Mouse (Mus musculus) lung, embryonic 14.5 days (tissue): ENCODE data around the gene Trim44. TPM values are rescaled to one million over a fixed set of nuclear protein-coding genes. Genes with fewer than 3 reads are reported as not detected.

Experiments used
- ATAC-seq: fragments of 200-750 bp; cut with Nextera tagmentation; 2 replicates; pipeline ENCODE4 v1.8.0; 2017; ENCODE audit warnings: mild to moderate bottlenecking, moderate TSS enrichment, moderate library complexity; ENCODE audit not compliant: insufficient read depth
- DNase-seq: peaks from one replicate; pipeline ENCODE4 v3.0.0-alpha.2; 2015
- H3K27ac ChIP-seq: fragments of 300-500 bp; sonication (generic); 2 replicates; pipeline ENCODE4 v1.5.1; 2014; ENCODE audit warnings: low read depth, mild to moderate bottlenecking, moderate library complexity
- H3K27me3 ChIP-seq: fragments of 300-500 bp; sonication (generic); 2 replicates; pipeline ENCODE4 v1.6.1; 2014; ENCODE audit warnings: low read length, control low read depth; ENCODE audit not compliant: insufficient read depth
- H3K36me3 ChIP-seq: fragments of 300-500 bp; sonication (generic); 2 replicates; pipeline ENCODE4 v1.6.1; 2014; ENCODE audit warnings: control low read depth; ENCODE audit not compliant: insufficient read depth
- H3K4me1 ChIP-seq: fragments of 300-500 bp; sonication (generic); 2 replicates; pipeline ENCODE4 v1.6.1; 2014; ENCODE audit warnings: antibody characterized with exemption, control low read depth; ENCODE audit not compliant: insufficient read depth
- H3K4me2 ChIP-seq: fragments of 300-500 bp; sonication (generic); 2 replicates; pipeline ENCODE4 v1.6.1; 2014; ENCODE audit warnings: mild to moderate bottlenecking
- H3K4me3 ChIP-seq: fragments of 300-500 bp; sonication (generic); 2 replicates; pipeline ENCODE4 v1.5.1; 2014; ENCODE audit warnings: low read depth, low read length
- H3K9ac ChIP-seq: fragments of 300-500 bp; sonication (generic); 2 replicates; pipeline ENCODE4 v1.6.1; 2014
- H3K9me3 ChIP-seq: fragments of 300-500 bp; sonication (generic); 2 replicates; pipeline ENCODE4 v1.6.1; 2016; ENCODE audit warnings: low read depth, low read length, control low read depth
- CTCF ChIP-seq: IDR thresholded peaks from 2 replicates; pipeline ENCODE4 v1.5.1; 2016; ENCODE audit warnings: antibody characterized with exemption, low read depth
- WGBS: fragments of 180-500 bp; shearing (Covaris S2); extraction: QIAGEN DNeasy Blood & Tissue Kit; methylation state at CpG from one replicate; pipeline ENCODE4 v1.1.7; 2014; 5-methylcytosine and 5-hydroxymethylcytosine counted together
- polyA plus RNA-seq: library from polyadenylated mRNA; unstranded; fragments of >200 nt; fragmentation: Nextera tagmentation; extraction: Ambion mirVana; gene quantifications from 2 replicates; pipeline ENCODE4 v1.2.1, GENCODE M21; 2014

The Trim44 gene
- polyA plus RNA-seq, 1 experiment from 2014 or later: 39.3 TPM

DNA sequence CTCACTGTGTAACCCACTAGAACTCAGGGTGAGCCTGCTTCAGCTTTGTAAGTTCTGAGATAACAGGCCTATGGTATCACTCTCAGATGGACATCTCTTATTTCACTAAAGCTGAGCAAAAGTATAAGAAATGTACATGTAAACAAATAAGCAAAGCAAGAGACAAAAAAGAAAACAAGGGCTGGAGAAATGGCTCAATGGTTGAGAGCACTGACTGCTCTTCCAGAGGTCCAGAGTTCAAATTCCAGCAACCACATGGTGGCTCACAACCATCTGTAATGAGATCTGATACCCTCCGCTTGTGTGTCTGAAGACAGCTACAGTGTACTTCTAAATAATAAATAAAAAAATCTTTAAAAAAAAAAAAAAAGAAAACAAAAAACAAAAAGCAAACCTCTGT lies 29.2 kb downstream of the Trim44 start:
- no peak overlapping the region for H3K27ac ChIP-seq
- H3K4me1 ChIP-seq: no peaks in the 10 kb centered on the region
- H3K36me3 ChIP-seq: peaks cover 9% of the 10 kb centered on the region; the same call in 1 of the 2 replicates
- H3K9me3 ChIP-seq: no peaks in the 10 kb centered on the region
- ATAC-seq (no peak), DNase-seq (no peak)
- no peak overlapping the region for H3K4me3 ChIP-seq
- no peak overlapping the region for H3K9ac ChIP-seq
- no peaks in the 10 kb centered on the region for H3K27me3 ChIP-seq
- no peak overlapping the region for H3K4me2 ChIP-seq
- no peak for TF ChIP-seq CTCF
- 84% methylated on average over 1 of the region's 1 CpGs for WGBS

DNA sequence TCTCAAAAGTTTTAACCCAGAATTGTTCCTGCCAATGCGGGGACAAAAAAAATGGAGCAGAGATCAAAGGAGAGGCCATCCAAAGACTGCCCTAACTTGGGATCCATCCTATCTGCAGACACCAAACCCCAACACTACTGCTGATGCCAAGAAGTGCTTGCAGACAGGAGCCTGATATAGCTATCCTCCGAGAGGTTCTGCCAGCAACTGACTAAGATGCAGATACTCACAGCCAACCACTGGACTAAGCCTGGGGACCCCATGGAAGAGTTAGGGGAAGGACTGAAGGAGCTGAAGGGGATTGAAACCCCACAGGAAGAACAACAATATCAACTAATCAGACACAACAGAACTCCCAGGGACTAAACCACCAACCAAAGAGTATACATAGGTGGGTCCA lies 30.3 kb downstream of the Trim44 start:
- Histone ChIP-seq H3K27ac (no peak overlapping the region), H3K4me3 (no peak overlapping the region), H3K27me3 (no peaks in the 10 kb centered on the region), H3K4me2 (no peak overlapping the region), H3K36me3 (peaks cover 9% of the 10 kb centered on the region; the same call in 1 of the 2 replicates), H3K9ac (no peak overlapping the region), H3K9me3 (no peaks in the 10 kb centered on the region), H3K4me1 (no peaks in the 10 kb centered on the region)
- DNase-seq (no peak), ATAC-seq (no peak)
- no peak for TF ChIP-seq CTCF
- WGBS: 93% methylated on average over 2 of the region's 2 CpGs

- DNase-seq (no peak), ATAC-seq (no peak)
- no peaks in the 10 kb centered on the region for H3K27me3 ChIP-seq
- H3K4me2 ChIP-seq: no peak overlapping the region
- no peak for TF ChIP-seq CTCF
- WGBS: 46% methylated on average over 3 of the region's 3 CpGs
- no peaks in the 10 kb centered on the region for H3K36me3 ChIP-seq
- no peak overlapping the region for H3K4me3 ChIP-seq
- H3K27ac ChIP-seq: no peak overlapping the region
- H3K9me3 ChIP-seq: no peaks in the 10 kb centered on the region
- H3K9ac ChIP-seq: no peak overlapping the region
- H3K4me1 ChIP-seq: no peaks in the 10 kb centered on the region
Observed at GRCm38 (mm10) chr2:102373406-102374105, 34.1 kb downstream of the Trim44 start.

GRCm38 (mm10) chr2:102372690-102373089 lies 34.9 kb downstream of the Trim44 start:
- Histone ChIP-seq H3K4me3 (no peak overlapping the region), H3K4me1 (no peaks in the 10 kb centered on the region), H3K36me3 (no peaks in the 10 kb centered on the region), H3K27ac (no peak overlapping the region), H3K4me2 (no peak overlapping the region), H3K9ac (no peak overlapping the region), H3K9me3 (no peaks in the 10 kb centered on the region), H3K27me3 (no peaks in the 10 kb centered on the region)
- ATAC-seq (no peak), DNase-seq (no peak)
- no peak for TF ChIP-seq CTCF

DNA sequence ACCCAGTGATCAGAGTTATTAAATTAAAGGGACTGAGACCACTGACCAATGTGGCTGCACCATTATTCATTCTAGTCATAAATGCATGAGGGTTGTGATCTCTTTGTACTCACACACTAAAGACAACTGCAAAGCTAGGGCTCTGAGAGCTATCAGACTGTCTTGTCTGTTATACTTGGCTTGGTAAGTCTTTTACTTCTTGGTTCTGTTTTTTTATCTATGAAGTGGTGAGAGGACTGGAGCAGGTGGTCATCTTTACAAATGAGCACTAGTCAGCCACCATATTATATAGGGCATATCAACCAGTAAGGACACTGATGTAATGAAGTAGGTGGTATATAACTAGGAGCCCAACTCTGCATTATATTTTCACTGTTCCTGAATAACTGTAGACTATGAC lies 36.3 kb downstream of the Trim44 start:
- Histone ChIP-seq H3K9ac (no peak overlapping the region), H3K36me3 (no peaks in the 10 kb centered on the region), H3K27ac (no peak overlapping the region), H3K4me3 (no peak overlapping the region), H3K27me3 (no peaks in the 10 kb centered on the region), H3K4me1 (no peaks in the 10 kb centered on the region), H3K9me3 (no peaks in the 10 kb centered on the region), H3K4me2 (no peak overlapping the region)
- ATAC-seq: no peak
- DNase-seq: no peak
- TF ChIP-seq CTCF: no peak

DNA sequence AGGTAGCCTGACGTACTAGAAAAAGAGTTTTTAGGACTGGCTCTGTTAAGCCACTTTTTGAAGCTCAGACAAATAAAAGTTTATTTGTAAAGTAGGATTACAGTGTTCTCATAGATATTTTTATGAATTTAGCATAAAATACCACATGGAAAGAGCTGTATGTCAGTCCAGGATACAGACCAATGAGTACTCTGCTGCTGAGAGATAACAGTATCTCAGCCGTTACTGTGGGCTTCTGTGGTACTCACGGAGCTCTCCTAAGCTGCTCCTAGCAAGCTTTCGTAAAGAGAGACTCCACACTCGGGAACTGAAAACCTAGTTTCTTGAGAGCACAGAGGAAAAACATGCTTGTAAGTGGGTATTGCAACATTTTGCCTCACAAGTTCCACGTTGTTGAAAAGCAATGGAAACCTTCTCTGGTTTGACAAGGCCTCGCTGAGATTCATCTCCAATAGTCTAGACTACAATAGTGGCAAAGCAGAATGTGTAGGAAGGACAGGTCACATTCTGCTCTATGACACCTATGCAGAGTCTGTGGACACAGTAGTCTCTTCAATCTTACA lies 41.6 kb downstream of the Trim44 start:
- Histone ChIP-seq H3K4me2 (no peak overlapping the region), H3K27me3 (no peaks in the 10 kb centered on the region), H3K9ac (no peak overlapping the region), H3K4me1 (no peaks in the 10 kb centered on the region), H3K4me3 (no peak overlapping the region), H3K9me3 (no peaks in the 10 kb centered on the region), H3K27ac (no peak overlapping the region), H3K36me3 (no peaks in the 10 kb centered on the region)
- ATAC-seq (no peak), DNase-seq (no peak)
- WGBS: 82% methylated on average over 7 of the region's 7 CpGs
- no peak for TF ChIP-seq CTCF

- H3K4me1 ChIP-seq: no peaks in the 10 kb centered on the region
- no peak for DNase-seq
Observed at GRCm38 (mm10) chr2:102364565-102365200, 42.9 kb downstream of the Trim44 start.

More at GRCm38 (mm10) chr2:102364565-102365200, 42.9 kb downstream of the Trim44 start:
- ATAC-seq: no peak
- no peaks in the 10 kb centered on the region for H3K27me3 ChIP-seq
- H3K36me3 ChIP-seq: no peaks in the 10 kb centered on the region
- no peak overlapping the region for H3K4me3 ChIP-seq
- no peak overlapping the region for H3K27ac ChIP-seq
- no peak overlapping the region for H3K9ac ChIP-seq
- 72% methylated on average over 4 of the region's 4 CpGs for WGBS
- H3K4me2 ChIP-seq: no peak overlapping the region
- H3K9me3 ChIP-seq: no peaks in the 10 kb centered on the region
- TF ChIP-seq CTCF: no peak
